Mouse (Mus musculus): ENCODE measurements around the gene Tbc1d12.

DNA sequence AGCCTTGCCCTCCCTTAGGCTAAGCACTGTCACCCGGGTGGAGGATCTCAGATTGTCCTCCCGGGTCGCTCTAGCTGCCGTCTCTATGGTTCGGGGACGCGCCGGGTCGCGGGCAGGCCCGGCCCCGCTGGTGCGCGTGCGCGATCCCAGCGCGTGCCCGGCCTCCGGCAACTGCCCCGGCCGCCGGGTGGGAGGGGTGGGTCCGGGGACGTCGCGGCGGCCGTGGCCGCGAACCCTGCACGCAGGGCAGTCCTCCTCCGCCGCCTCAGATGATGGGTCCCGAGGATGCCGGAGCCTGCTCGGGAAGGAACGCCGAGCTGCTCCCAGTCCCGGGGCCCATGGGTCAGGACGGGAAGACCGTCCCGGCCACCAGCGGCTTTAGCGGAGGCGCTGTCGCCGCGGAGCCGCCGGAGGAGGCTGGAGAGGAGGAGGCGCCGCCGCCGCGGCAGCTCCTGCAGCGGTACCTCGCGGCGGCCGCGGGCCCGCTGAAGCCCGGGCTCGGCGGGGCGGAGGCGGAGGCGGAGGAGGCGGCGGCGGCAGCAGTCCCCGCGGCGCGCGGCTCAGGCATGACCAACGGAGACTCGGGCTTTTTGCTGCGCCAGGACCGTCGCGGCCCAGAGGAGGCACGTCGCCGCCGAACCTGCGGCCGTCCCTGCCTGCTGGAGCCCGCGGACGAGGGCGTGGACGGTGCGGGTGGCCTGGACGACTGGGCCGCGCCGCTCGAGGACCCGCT lies at the start of gene Tbc1d12:
- TF ChIP-seq SRF (IDR thresholded peaks at IDR 0.05; ENCODE audit: control insufficient read depth, insufficient read length, low read depth) (no peak), MAX (IDR thresholded peaks at IDR 0.05; ENCODE audit: low read depth) (no peak), POLR2A (IDR thresholded peaks at IDR 0.05; ENCODE audit: insufficient read length, low read depth) (peak; percentile 47), TCF12 (IDR thresholded peaks at IDR 0.05; ENCODE audit: insufficient read depth, poor library complexity, severe bottlenecking) (no peak), USF1 (IDR thresholded peaks at IDR 0.05; ENCODE audit: low read depth) (no peak), MYOD1 (IDR thresholded peaks at IDR 0.05; ENCODE audit: control insufficient read depth in 1 of 3, insufficient read length in 2 of 3, low read depth in 2 of 3) (peak in 1 of 3 experiments; percentile 4), CEBPB (IDR thresholded peaks at IDR 0.05; ENCODE audit: insufficient read depth, poor library complexity, severe bottlenecking) (no peak), MYOG (IDR thresholded peaks at IDR 0.05; ENCODE audit: control insufficient read depth in 1 of 3, insufficient read depth in 1 of 3, insufficient read length in 2 of 3, low read depth in 2 of 3) (no peak), POLR2AphosphoS2 (IDR thresholded peaks at IDR 0.05; ENCODE audit: insufficient read length, low read depth) (no peak), REST (IDR thresholded peaks at IDR 0.05; ENCODE audit: insufficient read depth, insufficient read length) (no peak)

Measured in myocyte (in vitro differentiated cells).